9 mouse cellular contexts compared by ENCODE assay signal in genomic region chr8:128357540-128358405, GRCm38 (mm10). TPM values are rescaled to one million over a fixed set of nuclear protein-coding genes. Genes with fewer than 3 reads are reported as not detected.
DNase-seq lines count a peak whose midpoint lies in the region; ATAC-seq lines count a peak whose summit lies in the region.
"Had no signal": no experiment of that assay in that cellular context is flagged by ENCODE, and none has a peak within 500 bp of the region (broad histone marks: within the 10 kb centered on the region; RNA-seq: fewer than 3 reads in every experiment).

No protein-coding gene starts in this region.

- no peaks in the 10 kb centered on the region for H3K9me3 ChIP-seq in embryonic facial prominence, embryonic 11.5 days (replicated peaks; ENCODE audit: control insufficient read depth, low read length)
- H3K9me3 ChIP-seq in limb, embryonic 15.5 days: no peaks in the 10 kb centered on the region
- H3K9me3 ChIP-seq in midbrain, embryonic 16.5 days (replicated peaks; ENCODE audit: control insufficient read depth, low read length, poor library complexity, severe bottlenecking): no peaks in the 10 kb centered on the region
- H3K9me3 ChIP-seq: G1E had no signal

- peak; percentile 4 to 48 for DNase-seq in spleen, adult 18-20 months
- no peak for DNase-seq in spleen, adult 12 weeks (ENCODE audit: low spot score)
- peak; percentile 77 for DNase-seq in embryonic facial prominence, embryonic 11.5 days (ENCODE audit: low spot score)
- peak; percentile 85 for DNase-seq in heart, adult 9 months (ENCODE audit: low spot score in 2 of 2)
- peak; percentile 85 for DNase-seq in kidney, adult 9 months
- peak; percentile 29 for DNase-seq in splenic B cell, adult 2 months (ENCODE audit: low read depth, low spot score)

- no peaks in the 10 kb centered on the region for H3K36me3 ChIP-seq in embryonic facial prominence, embryonic 11.5 days (replicated peaks; ENCODE audit: control insufficient read depth, insufficient read depth, low read depth, low read length)
- H3K36me3 ChIP-seq in limb, embryonic 15.5 days: no peaks in the 10 kb centered on the region
- no peaks in the 10 kb centered on the region for H3K36me3 ChIP-seq in midbrain, embryonic 16.5 days (ENCODE audit: control insufficient read depth, insufficient read depth, low read length)
- H3K36me3 ChIP-seq in splenic B cell, adult 2 months (ENCODE audit: control insufficient read depth, insufficient read depth, low read length, poor library complexity, severe bottlenecking): no peaks in the 10 kb centered on the region
- H3K36me3 ChIP-seq: G1E had no signal

- H3K4me3 ChIP-seq in embryonic facial prominence, embryonic 11.5 days (ENCODE audit: low read depth, low read length): peak overlapping the region; percentile 70
- H3K4me3 ChIP-seq in limb, embryonic 15.5 days: peak overlapping the region; percentile 71
- peak overlapping the region; percentile 61 for H3K4me3 ChIP-seq in midbrain, embryonic 16.5 days (ENCODE audit: low read depth, low read length)

- H3K4me2 ChIP-seq in embryonic facial prominence, embryonic 11.5 days (ENCODE audit: low read depth, low read length): peak overlapping the region; percentile 98
- H3K4me2 ChIP-seq in limb, embryonic 15.5 days: peak overlapping the region; percentile 88
- peak overlapping the region; percentile 99 for H3K4me2 ChIP-seq in midbrain, embryonic 16.5 days (ENCODE audit: low read length)

- ATAC-seq in embryonic facial prominence, embryonic 11.5 days (replicated peaks; ENCODE audit: insufficient number of reproducible peaks, low FRiP score, low TSS enrichment, low read depth): peak; percentile 17
- ATAC-seq in limb, embryonic 15.5 days (ENCODE audit: insufficient number of reproducible peaks, low FRiP score, low TSS enrichment, low read depth): peak; percentile 20; the same call in 1 of the 2 replicates
- ATAC-seq in midbrain, embryonic 16.5 days: peak; percentile 71

- no peaks in the 10 kb centered on the region for H3K4me1 ChIP-seq in embryonic facial prominence, embryonic 11.5 days (ENCODE audit: control insufficient read depth, insufficient read depth, low read length)
- H3K4me1 ChIP-seq in limb, embryonic 15.5 days: peaks cover 35% of the 10 kb centered on the region
- peaks cover 21% of the 10 kb centered on the region for H3K4me1 ChIP-seq in midbrain, embryonic 16.5 days (ENCODE audit: control insufficient read depth, insufficient read depth, low read length)

- WGBS in embryonic facial prominence, embryonic 11.5 days: 1% methylated on average over 29 of the region's 29 CpGs
- under 1% methylated on average over 29 of the region's 29 CpGs for WGBS in limb, embryonic 15.5 days
- under 1% methylated on average over 29 of the region's 29 CpGs for WGBS in midbrain, embryonic 16.5 days

- no peak overlapping the region for H3K27ac ChIP-seq in embryonic facial prominence, embryonic 11.5 days (replicated peaks; ENCODE audit: low read depth, low read length)
- H3K27ac ChIP-seq in limb, embryonic 15.5 days: peak overlapping the region; percentile 93
- peak overlapping the region; percentile 96 for H3K27ac ChIP-seq in midbrain, embryonic 16.5 days (ENCODE audit: low read length)

- H3K9ac ChIP-seq in embryonic facial prominence, embryonic 11.5 days (replicated peaks; ENCODE audit: low read length): peak overlapping the region; percentile 79
- H3K9ac ChIP-seq in limb, embryonic 15.5 days: peak overlapping the region; percentile 65
- peak overlapping the region; percentile 95 for H3K9ac ChIP-seq in midbrain, embryonic 16.5 days (ENCODE audit: low read depth, low read length)

- no peaks in the 10 kb centered on the region for H3K27me3 ChIP-seq in embryonic facial prominence, embryonic 11.5 days (ENCODE audit: control insufficient read depth, insufficient read depth, low read length)
- H3K27me3 ChIP-seq in limb, embryonic 15.5 days: peaks cover 11% of the 10 kb centered on the region
- H3K27me3 ChIP-seq in midbrain, embryonic 16.5 days (ENCODE audit: control insufficient read depth, insufficient read depth, low read depth, low read length): no peaks in the 10 kb centered on the region
- H3K27me3 ChIP-seq in splenic B cell, adult 2 months (ENCODE audit: control insufficient read depth, insufficient read depth, low read length, poor library complexity, severe bottlenecking): no peaks in the 10 kb centered on the region

RNA-seq across cellular contexts. Expression of gene Nrp1, which starts 0.6 kb away (rescaled TPM):
- polyA plus RNA-seq in embryonic facial prominence, embryonic 11.5 days (2014; fragmentation: Nextera tagmentation; extraction: Ambion mirVana): 42.8 and 42.9 TPM in 2 replicates
- 93.4 and 100 TPM in 2 replicates for polyA plus RNA-seq in limb, embryonic 15.5 days (2015; fragmentation: Nextera tagmentation; extraction: Ambion mirVana)
- polyA plus RNA-seq in midbrain, embryonic 16.5 days (2015; fragmentation: Nextera tagmentation; extraction: Ambion mirVana): 81.3 and 85.8 TPM in 2 replicates
- polyA plus RNA-seq: G1E had no signal

Comparison
In these comparisons a context has a peak if more than half of its experiments do, and no peak if none do; other contexts are left out.
1. ATAC-seq: peak in every context shown above with its lines; median percentile 71 in midbrain, embryonic 16.5 days; 20 in limb, embryonic 15.5 days; 17 in embryonic facial prominence, embryonic 11.5 days.